Mouse (Mus musculus) lung, postnatal 36 days (tissue): ENCODE results near the gene Snapc5.
A peak's percentile ranks its signal among the peaks of the same experiment; 100 is the strongest.
"Not testable (repeated sequence)": the region's sequence is repeated elsewhere in the genome, so short reads cannot be mapped to it uniquely, and the experiment has no call there.

ENCODE experiments used
- DNase-seq: peaks from one replicate; pipeline ENCODE4 v3.0.0; 2022; ENCODE audit warnings: mixed read lengths

Snapc5 gene

DNA sequence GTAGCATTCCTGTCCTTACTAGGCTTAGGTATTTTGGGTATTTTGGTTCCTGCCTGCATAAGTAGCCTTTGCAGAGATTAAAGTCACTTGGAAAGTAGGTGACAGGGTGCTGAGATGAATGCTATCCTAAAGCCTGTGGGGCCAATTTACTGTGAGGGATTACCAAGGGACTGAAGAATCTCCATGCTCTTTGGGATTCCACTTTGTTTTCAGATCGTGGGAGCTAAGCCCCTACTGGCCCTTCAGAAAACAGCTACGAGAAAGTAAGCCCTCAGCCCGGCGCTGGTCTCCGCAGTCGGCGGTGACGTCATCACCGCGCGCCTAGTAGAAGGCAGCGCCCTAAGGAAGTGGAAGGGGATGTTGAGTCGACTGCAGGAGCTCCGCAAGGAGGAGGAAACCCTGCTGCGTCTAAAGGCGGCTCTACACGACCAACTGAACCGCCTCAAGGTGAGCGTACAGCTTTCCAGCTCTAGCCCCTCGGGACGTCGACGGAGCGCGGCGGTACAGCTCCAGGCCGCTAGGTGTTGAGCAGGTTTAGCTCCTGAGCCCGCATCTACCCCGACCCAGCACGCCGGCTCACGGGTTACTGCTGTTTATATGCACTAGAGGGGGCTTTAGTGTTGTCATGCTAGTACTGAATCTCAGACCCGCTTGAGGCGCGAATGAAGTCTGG lies at the start of gene Snapc5:
Gene Snapc5, plus strand, starts transcription at position 301 of the 673 bp plus-strand sequence.
- peak; percentile 92 for DNase-seq

DNA sequence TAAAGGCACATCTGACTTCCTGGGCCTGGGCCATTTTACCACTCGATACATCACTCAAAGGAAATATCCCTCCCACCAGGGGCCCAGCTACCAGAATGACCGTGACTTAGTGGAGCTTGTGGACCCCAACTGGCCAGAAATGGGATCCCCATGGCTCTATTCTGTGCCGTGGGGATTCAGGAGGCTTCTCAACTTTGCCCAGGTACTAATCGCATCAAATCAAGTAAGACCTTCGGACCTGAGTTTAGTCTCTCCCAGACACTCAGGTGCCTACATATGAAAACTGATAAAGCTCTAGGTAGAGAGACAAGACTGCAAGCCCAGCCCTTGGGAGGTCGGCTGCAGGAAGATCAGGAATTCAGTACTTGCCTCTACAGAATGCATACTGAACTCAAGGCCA lies 47.5 kb upstream of the Snapc5 start:
- no peak for DNase-seq

DNA sequence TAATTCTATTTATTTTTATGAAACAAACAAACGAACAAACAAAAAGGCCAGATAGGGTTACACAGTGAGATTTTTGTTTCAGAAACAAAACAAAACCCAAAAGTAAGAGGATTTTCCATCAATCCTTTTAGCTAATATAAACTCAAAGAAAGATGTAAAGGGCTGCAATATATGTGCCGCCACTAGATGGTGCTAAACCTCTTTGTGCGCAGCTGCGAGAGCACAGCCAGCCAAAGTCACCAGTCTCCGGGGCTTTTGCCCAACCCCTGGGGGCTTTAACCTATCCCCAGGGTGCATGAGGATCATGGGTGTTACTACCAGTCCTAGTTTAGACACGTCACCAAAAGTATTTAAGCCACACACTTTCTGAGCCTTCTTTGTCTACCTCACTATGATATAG lies 40.2 kb upstream of the Snapc5 start:
- DNase-seq = peak; percentile 82

DNA sequence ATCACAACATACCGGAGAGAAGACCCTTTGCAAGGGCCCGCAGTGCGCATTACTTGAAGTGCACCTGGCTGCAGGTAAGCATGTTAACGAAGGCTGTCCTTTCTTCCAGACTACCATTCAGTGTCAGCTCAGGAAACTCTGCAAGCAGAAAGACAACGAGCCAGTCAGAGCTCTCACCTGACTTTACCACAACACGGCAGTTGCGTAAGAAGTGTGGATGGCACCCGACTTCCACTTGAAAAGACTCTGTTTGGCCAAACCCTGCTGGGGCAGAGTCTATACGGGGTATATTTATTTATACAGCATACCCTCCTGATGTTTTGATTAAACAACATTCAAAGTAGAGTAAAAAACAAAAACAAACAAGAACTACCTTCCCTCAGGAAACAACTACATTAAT lies 39.2 kb upstream of the Snapc5 start:
- DNase-seq = peak; percentile 13

DNA sequence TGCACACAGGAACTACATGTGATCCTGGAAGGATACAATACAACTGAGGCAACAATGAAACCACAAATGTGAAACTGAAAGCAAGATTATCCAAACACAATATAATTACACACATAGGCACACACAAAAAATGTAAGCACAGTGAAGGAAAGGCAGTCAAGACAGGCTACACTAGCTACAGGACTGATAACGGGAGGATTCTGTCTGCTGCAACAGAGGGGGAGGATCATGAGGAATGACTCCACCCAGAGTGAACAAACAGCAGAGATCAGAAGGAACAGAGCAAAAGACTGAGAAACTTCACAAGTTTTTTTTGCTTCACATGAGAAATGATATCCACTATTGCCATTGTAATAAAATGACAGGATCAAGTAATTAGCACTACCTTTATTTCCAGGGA lies 22.4 kb upstream of the Snapc5 start:
- no peak for DNase-seq

DNA sequence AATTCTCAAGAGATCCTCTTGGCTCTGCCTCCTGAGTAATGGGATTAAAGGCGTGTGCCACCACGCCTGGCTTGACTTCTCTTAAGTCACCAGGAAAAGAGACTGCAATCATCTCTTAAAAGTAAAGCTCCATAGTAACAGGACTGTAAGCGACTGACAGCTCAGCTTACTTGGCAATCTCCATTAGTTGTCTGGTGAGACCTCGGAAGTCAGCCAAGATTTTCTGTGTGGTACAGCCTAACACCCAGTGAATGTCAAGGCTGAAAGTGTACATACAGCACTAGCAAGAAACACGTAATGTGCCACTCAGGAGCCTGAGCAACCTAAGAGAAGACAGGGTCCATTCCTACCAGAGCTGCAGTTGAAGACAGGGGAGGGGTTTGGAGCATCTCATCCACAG lies 18.6 kb upstream of the Snapc5 start:
- DNase-seq = no peak

DNA sequence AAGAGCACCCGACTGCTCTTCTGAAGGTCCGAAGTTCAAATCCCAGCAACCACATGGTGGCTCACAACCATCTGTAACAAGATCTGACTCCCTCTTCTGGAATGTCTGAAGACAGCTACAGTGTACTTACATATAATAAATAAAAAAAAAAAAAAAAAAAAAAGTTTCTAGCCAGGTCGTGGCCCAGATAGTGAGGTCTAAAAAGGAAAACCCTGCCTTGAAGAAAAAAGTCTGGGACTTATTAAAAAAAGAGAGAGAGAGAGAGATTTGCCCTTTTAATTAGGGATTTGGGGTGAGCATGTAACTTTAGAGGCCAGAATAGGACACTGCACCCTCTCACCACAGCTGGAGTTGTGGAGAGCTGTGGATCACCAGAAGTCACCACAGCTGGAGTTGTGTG lies 9.1 kb upstream of the Snapc5 start:
- not testable (repeated sequence) for DNase-seq

DNA sequence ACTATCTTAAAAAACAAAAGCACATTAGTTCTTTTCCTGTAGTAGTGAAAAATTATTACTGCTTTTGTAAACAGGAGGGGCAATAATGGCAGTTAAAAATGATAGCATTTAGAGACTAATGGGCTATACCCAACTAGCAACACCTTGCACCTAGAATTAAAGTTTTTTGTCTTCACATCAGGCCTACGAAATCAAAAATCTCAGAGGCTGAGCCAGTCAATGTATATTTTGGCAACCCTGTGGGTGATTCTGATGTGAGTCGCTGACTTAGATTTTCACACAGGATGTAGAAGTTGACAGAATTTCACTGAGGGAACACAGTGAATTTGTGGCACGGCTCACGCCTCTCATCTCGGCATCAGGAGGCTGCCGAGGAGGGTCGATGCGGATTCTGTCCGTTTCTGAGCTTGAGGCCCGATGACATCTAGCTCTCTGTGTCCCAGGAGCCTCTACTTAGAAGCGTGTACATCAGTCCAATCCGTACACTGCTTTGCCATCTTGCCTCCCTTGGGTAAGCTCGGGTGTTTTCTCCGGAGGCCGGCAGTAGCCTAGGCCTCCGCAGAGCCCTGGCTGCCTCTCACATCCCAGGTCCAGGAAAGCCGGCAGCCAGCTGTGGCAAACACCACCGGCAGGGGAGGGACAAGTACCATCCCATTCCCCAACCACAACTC lies 6.8 kb upstream of the Snapc5 start:
- no peak for DNase-seq

DNA sequence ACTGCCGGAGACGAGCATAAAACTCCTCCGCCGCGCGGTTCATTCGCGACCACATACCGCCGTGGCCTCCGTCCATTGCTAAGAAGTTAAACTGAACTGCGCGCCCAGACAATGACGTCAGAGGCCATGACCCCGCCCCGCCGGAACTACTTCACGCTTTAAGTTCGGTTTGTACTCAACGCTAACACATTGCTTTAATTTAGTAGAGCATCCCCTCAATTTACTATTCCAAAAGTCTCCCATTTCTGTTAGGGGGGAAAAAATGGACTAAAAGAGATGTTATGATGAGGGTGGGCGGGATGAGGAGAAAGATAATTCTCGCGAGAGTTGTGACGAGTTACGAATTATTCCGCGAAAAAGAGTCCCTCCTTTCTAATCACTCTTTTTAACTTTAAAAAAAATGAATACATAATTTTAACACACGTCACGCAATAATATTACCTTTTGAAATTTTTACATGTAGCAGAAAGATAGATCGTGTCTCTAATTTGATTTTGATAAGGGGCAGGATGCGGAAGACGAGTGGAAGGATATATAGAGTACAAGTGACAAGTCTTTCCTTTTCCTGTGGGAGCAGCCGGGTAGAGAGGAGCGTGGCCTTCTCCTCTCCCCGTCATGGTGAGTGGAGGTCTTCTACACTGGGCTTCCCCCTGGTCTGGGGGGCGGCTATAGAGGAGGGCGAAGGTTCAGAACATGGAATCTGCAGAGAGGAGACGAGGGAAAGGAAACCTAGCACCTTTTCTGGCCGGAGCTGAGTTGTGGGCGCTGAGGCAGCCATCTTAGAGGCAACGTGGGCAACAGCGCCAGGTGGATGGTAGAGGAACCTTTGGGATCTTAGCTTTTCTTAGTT lies 6.0 kb upstream of the Snapc5 start, which contains the start of the genes Zwilch and Rpl4:
Gene Zwilch, minus strand, starts transcription at position 289 of the 850 bp plus-strand sequence.
Gene Rpl4, plus strand, starts transcription at position 560 of the 850 bp plus-strand sequence.
- DNase-seq = peak; percentile 87

DNA sequence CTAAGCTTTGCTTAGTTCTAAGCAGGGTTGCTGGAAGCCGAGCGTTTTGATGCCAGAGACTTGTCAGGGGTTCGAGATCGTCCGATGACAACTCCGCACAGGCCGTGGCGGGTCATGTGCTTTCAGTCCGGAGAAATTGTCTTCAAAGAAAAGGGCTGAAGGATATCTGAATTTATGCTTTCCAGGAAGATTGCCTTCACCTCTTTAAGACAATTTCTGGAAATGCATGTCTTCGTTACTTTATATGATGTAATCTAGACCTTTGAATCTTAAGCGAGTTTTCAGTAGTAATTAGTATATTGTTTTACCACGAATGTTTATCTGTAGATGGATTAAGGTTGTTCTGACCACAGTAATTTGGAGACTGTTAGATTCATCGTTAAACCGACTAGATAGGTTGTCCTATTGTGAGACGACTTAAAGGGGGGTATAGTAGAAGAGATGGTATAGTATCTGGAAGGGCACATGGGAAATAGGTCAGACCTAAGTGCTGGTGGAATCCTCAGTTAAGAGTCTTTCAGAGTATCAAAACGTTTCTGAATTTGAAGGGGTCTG lies 5.3 kb upstream of the Snapc5 start:
- DNase-seq = no peak

DNA sequence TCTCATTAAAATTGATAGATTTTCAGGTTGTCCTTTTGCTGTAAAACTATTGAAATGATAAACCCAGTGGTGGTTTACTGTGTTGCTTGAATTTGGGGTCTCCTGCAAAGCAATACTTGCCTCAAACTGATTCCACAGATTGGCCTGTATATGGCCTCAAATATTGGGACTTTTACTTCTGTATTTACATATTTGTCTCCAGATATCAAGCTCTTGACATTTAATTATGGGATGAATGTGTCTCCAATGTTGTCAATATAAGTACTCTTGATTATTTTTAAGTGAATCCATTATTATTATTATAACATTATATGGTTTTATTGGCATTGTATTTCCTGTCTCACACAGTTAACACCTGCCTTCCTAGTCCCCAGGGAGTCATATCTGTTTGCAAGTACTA lies 4.7 kb upstream of the Snapc5 start:
- DNase-seq = no peak

DNA sequence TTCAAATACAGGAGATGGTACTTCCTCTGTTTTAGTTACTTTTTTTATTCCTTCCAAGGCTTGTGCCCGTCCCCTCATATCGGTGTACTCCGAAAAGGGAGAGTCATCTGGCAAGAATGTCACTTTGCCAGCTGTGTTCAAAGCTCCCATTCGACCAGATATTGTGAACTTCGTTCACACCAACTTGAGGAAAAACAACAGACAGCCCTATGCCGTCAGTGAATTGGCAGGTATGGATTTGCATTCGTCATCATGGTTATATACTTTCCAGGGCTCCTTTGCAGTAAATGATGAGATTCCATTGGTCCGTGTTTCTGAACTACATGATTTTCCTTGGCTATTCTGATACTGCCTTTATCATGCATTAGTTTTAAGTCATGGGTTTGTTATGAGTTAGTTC lies 4.3 kb upstream of the Snapc5 start:
- no peak for DNase-seq

DNA sequence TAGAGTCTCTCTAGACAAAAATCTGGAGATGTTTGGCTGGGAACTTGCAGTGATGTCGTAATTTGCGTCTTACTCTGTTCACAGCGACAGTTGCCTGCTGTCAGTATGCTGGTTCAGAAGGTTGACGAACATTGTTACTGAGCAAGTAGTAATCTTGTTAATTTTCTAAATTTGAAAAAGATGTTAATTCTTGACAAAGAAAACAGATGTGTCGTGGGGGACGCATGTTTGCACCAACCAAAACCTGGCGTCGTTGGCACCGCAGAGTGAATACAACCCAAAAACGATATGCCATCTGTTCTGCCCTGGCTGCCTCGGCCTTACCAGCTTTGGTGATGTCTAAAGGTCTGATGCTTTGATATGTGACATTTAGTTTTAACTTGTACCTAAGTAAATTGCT lies 3.7 kb upstream of the Snapc5 start:
- no peak for DNase-seq

DNA sequence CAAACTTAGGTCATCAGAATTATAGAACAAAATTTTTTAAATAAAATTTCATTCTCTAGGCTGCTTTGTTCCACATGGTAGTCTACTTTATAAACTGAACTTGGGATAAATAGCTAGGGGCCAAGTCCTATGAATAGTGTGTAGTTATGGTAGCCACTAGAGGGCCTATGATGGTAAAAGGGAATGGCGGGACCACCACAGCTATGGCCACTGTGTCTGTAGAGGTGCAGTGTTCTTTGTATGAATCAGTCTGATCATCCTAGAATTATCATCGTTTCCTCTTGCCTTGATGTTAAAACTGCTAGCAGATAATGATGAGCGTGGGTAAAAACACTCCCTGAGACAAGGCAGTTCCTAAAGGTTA lies 482 bp upstream of the Snapc5 start:
- peak; percentile 26 for DNase-seq

DNA sequence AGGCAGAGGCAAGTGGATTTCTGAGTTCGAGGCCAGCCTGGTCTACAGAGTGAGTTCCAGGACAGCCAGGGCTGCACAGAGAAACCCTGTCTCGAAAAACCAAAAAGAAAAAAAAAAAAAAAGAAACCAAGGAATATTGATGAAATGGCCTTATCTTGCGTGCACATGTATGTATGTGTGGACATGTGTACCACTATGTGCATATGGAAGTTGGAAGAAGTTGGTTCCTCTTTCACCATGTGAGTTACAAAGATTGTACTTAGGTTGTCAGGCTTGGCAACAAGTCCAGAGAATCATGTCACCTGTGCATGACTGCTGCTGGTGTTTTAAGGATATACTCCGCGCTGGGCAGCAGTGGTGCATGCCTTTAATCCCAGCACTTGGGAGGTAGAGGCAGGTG lies 4.2 kb downstream of the Snapc5 start:
- DNase-seq = not testable (repeated sequence)

DNA sequence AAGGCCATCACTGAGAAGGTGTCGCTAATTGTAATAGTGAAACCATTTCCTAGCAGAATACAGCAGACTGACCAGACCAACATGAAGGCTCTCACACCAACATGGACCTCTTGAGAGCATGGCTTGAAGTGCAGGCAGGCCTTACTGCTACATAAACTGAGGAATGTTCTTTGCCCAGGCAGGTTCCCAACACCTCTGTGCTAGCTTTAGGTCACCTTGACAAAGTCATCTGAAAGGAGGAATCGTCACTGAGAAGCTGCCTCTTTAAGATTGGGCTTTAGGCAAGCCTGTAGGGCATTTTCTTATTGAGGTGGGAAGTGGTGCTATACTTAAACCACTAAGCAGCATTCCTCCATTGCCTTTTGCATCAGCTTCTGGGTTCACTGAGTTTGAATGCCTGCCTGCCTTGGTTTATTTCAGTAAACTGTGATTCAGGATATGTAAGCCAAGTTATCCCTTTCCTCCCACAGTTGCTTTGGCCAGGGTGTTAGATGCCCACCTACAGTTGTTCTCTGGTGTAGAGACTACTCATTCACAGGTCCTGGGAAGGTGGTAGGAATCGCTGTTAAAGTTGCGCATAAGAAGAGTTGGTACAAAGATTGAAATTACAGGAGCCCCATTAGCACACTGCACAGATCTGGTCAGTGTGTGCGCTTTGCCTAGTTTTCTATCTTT lies 5.2 kb downstream of the Snapc5 start:
- DNase-seq = no peak

DNA sequence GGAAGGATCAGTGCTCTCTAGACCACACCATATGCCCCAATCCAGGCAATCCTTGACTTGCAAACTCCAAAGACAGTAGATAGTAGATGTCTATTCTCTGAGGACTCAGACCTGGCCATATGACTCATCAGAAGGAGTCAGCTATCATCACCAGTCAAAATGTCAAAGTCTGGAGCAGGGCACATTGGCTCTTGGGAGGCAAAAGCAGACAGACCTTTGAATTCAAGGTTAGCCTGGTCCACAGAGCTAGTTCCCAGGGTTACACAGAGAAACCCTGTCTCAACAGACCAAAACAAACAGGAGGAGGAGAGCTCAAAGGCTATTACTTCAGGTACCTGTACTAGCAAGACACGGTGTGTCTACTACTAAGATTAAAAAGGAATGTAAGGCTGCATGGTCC lies 14.8 kb downstream of the Snapc5 start:
- DNase-seq = no peak

DNA sequence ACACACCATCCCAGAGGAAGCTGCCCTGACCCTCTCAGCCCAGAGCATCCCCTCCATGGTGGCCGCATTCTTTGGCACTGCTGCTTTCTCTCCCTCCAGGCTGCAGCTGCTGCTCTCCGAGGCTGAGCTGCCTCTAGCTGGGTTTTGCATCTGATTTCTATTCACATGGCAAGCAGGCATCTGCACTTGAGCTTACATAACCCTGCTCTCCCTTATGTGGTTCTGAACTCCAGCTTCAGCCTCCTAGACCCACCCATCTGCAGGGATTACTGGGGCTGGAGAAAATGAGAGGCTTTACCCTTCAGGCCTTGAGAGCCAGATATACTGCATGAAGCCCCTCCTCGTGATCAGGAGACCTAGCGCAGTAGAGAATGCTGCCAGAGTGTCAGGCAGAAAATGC lies 16.5 kb downstream of the Snapc5 start:
- DNase-seq = no peak

DNA sequence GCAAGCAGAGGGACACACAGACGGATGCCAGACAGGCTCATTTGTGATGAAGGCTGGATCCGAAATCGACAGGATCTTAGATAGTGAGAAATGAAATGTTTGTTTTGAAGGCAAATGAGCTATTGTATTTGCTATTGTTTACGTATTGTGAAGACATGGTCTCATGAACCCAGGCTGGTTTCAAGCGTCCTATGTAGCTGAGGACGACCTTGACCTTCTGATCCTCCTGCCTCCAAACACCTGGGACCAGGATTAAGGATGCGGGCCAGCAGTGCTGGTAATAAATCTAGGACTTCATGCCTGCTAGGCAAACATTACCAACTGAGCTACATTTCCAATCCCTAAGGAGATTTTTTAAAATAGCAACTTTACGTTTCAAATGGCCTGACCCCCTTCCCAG lies 18.4 kb downstream of the Snapc5 start:
- no peak for DNase-seq

DNA sequence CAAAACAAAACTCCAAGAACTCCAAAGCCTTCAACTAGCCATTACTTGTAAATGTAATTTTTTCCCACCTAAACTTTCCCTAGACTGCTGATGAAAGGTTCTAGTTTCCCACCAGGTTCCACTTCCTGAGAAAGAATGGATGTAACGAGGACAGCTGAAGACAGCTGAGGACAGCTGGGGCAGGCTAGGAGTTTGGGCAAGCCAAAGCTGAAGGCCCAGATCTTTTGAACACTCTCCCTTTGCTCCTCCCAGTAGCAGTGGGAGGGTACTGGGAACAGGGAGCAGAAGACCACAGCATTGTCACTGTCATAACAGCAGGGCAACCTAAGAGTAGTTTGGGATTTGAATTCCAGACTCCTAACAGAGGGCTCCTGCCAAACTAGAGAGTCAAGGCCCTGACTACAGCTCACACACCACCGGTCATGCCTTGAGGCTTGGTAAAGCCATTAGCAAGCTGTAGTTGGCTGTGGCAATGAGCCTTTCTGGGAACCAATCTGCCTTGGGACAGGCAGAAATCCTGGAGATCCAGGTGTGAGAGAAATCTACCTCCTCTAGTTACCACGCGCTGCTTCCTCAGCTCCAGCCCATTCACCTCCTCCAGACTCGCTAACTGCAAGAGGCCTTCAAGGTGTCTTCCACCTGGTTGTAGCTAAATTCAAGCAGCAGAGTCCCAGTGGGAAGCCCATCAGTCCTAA lies 19.1 kb downstream of the Snapc5 start:
- DNase-seq = no peak

DNA sequence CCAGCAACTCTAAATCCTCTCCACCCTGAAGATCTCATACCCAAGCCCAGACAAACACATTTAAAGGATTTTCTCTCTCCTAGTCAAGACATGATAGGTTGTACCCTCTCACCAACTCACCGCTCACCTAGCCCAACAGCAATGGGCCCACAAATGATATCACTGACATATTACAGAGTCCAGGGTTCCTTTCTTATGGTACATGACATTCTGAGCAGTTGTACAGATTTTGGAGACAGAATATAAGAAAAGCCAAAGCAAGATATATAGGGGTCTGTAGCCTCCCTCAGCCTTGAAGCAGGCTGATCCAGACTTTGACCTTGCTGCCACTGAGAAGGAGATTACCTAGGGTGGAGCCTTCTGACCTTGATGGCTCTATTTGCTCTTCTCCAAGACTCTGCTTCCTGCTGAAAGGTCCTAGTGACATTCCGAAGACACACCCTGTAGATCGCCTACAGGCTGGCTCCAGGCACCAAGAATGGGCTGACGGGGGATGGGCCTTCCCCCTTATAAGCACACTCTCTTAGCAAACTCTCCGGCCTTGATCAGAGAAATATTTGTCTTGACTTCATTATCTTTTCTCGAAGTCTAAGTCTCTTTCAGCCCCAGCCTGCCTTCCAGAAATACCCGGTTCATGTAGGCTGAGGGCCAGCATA lies 19.8 kb downstream of the Snapc5 start:
- not testable (repeated sequence) for DNase-seq

DNA sequence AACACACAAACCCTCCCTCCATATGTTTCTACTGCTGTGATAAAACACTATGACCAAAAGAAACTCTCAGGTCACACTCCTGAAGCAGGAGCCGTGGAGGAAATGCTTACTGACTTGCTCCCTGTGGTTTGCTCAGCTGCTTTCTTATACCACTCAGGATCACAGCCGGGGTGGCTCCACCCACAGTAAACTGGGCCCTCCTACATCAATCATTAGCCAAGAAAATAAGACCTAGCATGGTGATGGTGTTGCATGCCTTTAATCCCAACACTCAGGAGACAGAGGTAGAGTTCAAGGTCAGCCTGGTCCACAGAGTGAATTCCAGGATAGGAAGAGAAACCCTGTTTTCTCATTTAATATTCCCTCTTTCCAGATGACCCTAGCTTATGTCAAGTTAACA lies 20.8 kb downstream of the Snapc5 start:
- peak; percentile 15 for DNase-seq
